Comparison of ENCODE assay signal across 8 mouse cellular contexts in the genomic region with DNA sequence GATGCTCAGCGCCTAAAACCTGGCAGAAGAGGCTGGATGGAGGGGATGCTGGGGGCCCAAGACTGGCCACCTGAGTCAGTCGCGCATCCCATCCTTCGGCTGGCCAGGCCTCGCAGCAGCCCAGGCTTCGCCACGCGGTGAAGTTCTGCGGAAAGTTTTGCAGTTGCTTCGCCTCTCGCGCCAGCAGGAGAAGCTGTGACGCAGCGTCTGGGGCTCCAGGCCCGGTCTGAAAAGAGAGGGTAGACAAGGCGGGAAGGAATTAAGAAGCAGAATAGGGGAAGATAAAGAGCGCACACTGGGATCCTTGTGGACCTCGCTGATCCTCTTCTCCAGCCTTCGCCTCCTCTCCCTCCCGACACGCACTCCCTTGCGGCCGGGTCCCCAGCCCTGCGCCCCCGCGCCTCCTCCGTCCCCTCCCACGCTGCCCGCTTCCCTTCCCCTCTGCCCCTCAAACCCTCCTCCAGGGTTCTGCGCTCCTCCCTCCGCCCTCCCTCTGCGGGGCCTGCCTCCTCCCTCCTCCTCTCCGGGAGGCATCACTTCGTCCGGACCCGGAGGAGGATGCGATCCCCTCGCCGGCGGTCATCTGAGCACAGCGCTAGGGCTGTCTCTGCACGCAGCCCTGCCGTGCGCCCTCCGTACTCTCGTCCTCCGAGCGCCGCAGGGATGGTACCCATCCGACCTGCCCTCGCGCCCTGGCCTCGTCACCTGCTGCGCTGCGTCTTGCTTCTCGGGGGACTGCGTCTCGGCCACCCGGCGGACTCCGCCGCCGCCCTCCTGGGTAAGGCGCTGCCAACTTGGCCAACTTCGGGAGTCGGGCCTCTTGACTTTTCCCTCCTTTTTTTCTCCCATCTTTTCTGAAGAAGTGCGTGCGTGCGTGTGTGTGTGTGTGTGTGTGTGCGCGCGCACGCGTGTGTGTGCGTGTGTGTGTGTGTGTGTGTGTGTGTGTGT. TPM values are rescaled to one million over a fixed set of nuclear protein-coding genes. Genes with fewer than 3 reads are reported as not detected.
A peak's percentile ranks its signal among the peaks of the same experiment; 100 is the strongest.
DNase-seq lines count a peak whose midpoint lies in the region; ATAC-seq and TF ChIP-seq lines count a peak whose summit lies in the region.

Mrc2 (plus strand) TSS at position 520 of the 948 bp plus-strand sequence.

- H3K27me3 ChIP-seq in hindbrain, embryonic 12.5 days, result peaks cover 7% of the 10 kb centered on the region
- peaks cover 42% of the 10 kb centered on the region for H3K27me3 ChIP-seq in liver, embryonic 11.5 days (replicated peaks; ENCODE audit: control insufficient read depth, insufficient read depth, low read length)
- H3K27me3 ChIP-seq in myocyte (ENCODE audit: control insufficient read depth, insufficient read depth, insufficient read length), result no peaks in the 10 kb centered on the region

- H3K79me2 ChIP-seq in myocyte (ENCODE audit: control insufficient read depth, insufficient read depth), result peaks cover 44% of the 10 kb centered on the region

- peak within 1 kb of the TSS; percentile 69 for H3ac ChIP-seq in myocyte (ENCODE audit: control insufficient read depth, insufficient read length)

- H3K27ac ChIP-seq in layer of hippocampus, adult 2 months, result no peak within 1 kb of the TSS
- peak within 1 kb of the TSS; percentile 74 for H3K27ac ChIP-seq in hindbrain, embryonic 12.5 days
- H3K27ac ChIP-seq in liver, embryonic 11.5 days (ENCODE audit: low read depth, low read length), result peak within 1 kb of the TSS; percentile 71

- H3K36me3 ChIP-seq in hindbrain, embryonic 12.5 days, result peaks cover 13% of the 10 kb centered on the region; the same call in 1 of the 2 replicates
- H3K36me3 ChIP-seq in liver, embryonic 11.5 days (ENCODE audit: control insufficient read depth, insufficient read depth, low read length), result no peaks in the 10 kb centered on the region; the same call in 1 of the 2 replicates
- H3K36me3 ChIP-seq in myocyte (ENCODE audit: control insufficient read depth, insufficient read depth), result peaks cover 4% of the 10 kb centered on the region

- peak; percentile 75 for ATAC-seq in hindbrain, embryonic 12.5 days (ENCODE audit: low FRiP score)
- ATAC-seq in liver, embryonic 11.5 days (replicated peaks; ENCODE audit: low FRiP score), result peak; percentile 60

- H3K4me3 ChIP-seq in layer of hippocampus, adult 2 months, result peak within 1 kb of the TSS; percentile 59
- peak within 1 kb of the TSS; percentile 54 for H3K4me3 ChIP-seq in hindbrain, embryonic 12.5 days
- peak within 1 kb of the TSS; percentile 56 for H3K4me3 ChIP-seq in liver, embryonic 11.5 days (ENCODE audit: low read depth, low read length)
- H3K4me3 ChIP-seq in myocyte, result peak within 1 kb of the TSS; percentile 57

- peak within 1 kb of the TSS; percentile 96 for H3K4me2 ChIP-seq in hindbrain, embryonic 12.5 days (replicated peaks)
- H3K4me2 ChIP-seq in liver, embryonic 11.5 days, result peak within 1 kb of the TSS; percentile 70
- peak within 1 kb of the TSS; percentile 74 for H3K4me2 ChIP-seq in myocyte (ENCODE audit: low read depth)

- no peak for DNase-seq in layer of hippocampus, adult 2 months (ENCODE audit: low spot score in 2 of 2)
- DNase-seq in layer of hippocampus, adult 9-11 months, result no peak
- DNase-seq in brain, adult 2 months (ENCODE audit: low read depth, low spot score), result peak; percentile 56
- DNase-seq in gastrocnemius, adult 8-10 months (ENCODE audit: low spot score in 2 of 2), result peak; percentile 52 to 60
- DNase-seq in liver, embryonic 11.5 days (ENCODE audit: low spot score), result peak; percentile 68
- no peak for DNase-seq in B cell, adult 2 months

- H3K4me1 ChIP-seq in hindbrain, embryonic 12.5 days, result peaks cover 36% of the 10 kb centered on the region
- peaks cover 10% of the 10 kb centered on the region for H3K4me1 ChIP-seq in liver, embryonic 11.5 days (replicated peaks; ENCODE audit: control insufficient read depth, insufficient read depth, low read length)

- H3K9ac ChIP-seq in hindbrain, embryonic 12.5 days, result peak within 1 kb of the TSS; percentile 49
- peak within 1 kb of the TSS; percentile 56 for H3K9ac ChIP-seq in liver, embryonic 11.5 days (ENCODE audit: low read depth, low read length)

- H3K9me3 ChIP-seq in hindbrain, embryonic 12.5 days (replicated peaks), result no peaks in the 10 kb centered on the region
- H3K9me3 ChIP-seq in liver, embryonic 11.5 days (ENCODE audit: control insufficient read depth, low read length), result no peaks in the 10 kb centered on the region

- TF ChIP-seq CTCF in layer of hippocampus, adult 2 months (conservative IDR thresholded peaks at IDR 0.05), result no peak

- WGBS in hindbrain, embryonic 12.5 days, result under 1% methylated on average over 71 of the region's 75 CpGs
- WGBS in liver, embryonic 11.5 days, result under 1% methylated on average over 74 of the region's 75 CpGs

- peak; percentile 85 for TF ChIP-seq POLR2A in myocyte (IDR thresholded peaks at IDR 0.05; ENCODE audit: insufficient read length, low read depth)

TF ChIP-seq in myocyte, 11 proteins besides CTCF, POLR2A, EP300 and RAD21:
- TF ChIP-seq MYOG (IDR thresholded peaks at IDR 0.05; ENCODE audit: control insufficient read depth in 1 of 3, insufficient read depth in 1 of 3, insufficient read length in 2 of 3, low read depth in 2 of 3), result peak in 1 of 3 experiments; percentile 30
- TF ChIP-seq REST (IDR thresholded peaks at IDR 0.05; ENCODE audit: insufficient read depth, insufficient read length), result no peak
- no peak for TF ChIP-seq CEBPB (IDR thresholded peaks at IDR 0.05; ENCODE audit: insufficient read depth, poor library complexity, severe bottlenecking)
- TF ChIP-seq POLR2AphosphoS2 (IDR thresholded peaks at IDR 0.05; ENCODE audit: insufficient read length, low read depth), result peak; percentile 93
- peak in 2 of 3 experiments; percentile 33 to 56 for TF ChIP-seq MYOD1 (IDR thresholded peaks at IDR 0.05; ENCODE audit: control insufficient read depth in 1 of 3, insufficient read length in 2 of 3, low read depth in 2 of 3)
- TF ChIP-seq TCF3 (IDR thresholded peaks at IDR 0.05; ENCODE audit: insufficient read length, low read depth), result no peak
- TF ChIP-seq TCF12 (IDR thresholded peaks at IDR 0.05; ENCODE audit: insufficient read depth, poor library complexity, severe bottlenecking), result no peak

RNA-seq across cellular contexts. Expression of gene Mrc2, which starts in this region (rescaled TPM):
- 1 to 10 TPM; 4.1 to 5.7 TPM for total RNA-seq in layer of hippocampus, adult 2 months (2021)
- total RNA-seq in gastrocnemius, adult 8-10 months (2022), result 1 to 10 TPM; 5.2 to 7.6 (median 6.0) TPM
- polyA plus RNA-seq in hindbrain, embryonic 12.5 days (2016; fragmentation: Nextera tagmentation; extraction: Ambion mirVana), result 20.9 and 21.5 TPM in 2 replicates
- 3.3 and 4.8 TPM in 2 replicates for polyA plus RNA-seq in liver, embryonic 11.5 days (2014; fragmentation: Nextera tagmentation; extraction: Ambion mirVana)
- 47.7 TPM for polyA plus RNA-seq in myocyte (2012; fragmentation: generic; extraction: Trizol)

Comparison
In these comparisons a context has a peak if more than half of its experiments do, and no peak if none do; other contexts are left out.
1. DNase-seq: peak in brain, adult 2 months (single experiment), gastrocnemius, adult 8-10 months (2 of 2) and liver, embryonic 11.5 days (single experiment); none in layer of hippocampus, adult 2 months (0 of 2), layer of hippocampus, adult 9-11 months (single experiment) and B cell, adult 2 months (0 of 2).
2. Peak in every context shown above with its lines, with median percentiles within 50 percentile points of each other: H3K4me3 ChIP-seq and H3K4me2 ChIP-seq.